Mouse (Mus musculus): ENCODE measurements at regions not wholly inside any gene's neighbourhood (a gene's known extent, or its start where the extent isn't known, plus 50 kb on each side); places are given as distances from the start of the nearest gene placed in this dataset.

- H3K27me3 ChIP-seq (ENCODE audit: control insufficient read depth, insufficient read depth, low read length), result no peaks in the 10 kb centered on the region
- no peak overlapping the region for H3K4me3 ChIP-seq (replicated peaks; ENCODE audit: low read depth, low read length)
- H3K4me2 ChIP-seq (ENCODE audit: low read length), result no peak overlapping the region
- ATAC-seq (ENCODE audit: low FRiP score, low TSS enrichment) (no peak), DNase-seq (no peak)
- no peaks in the 10 kb centered on the region for H3K36me3 ChIP-seq (ENCODE audit: control insufficient read depth, insufficient read depth, low read length)
- H3K9me3 ChIP-seq (ENCODE audit: control insufficient read depth, low read length), result no peaks in the 10 kb centered on the region
- no peak overlapping the region for H3K27ac ChIP-seq (replicated peaks; ENCODE audit: low read depth, low read length)
- H3K9ac ChIP-seq (replicated peaks; ENCODE audit: low read length), result no peak overlapping the region
- 82% methylated on average over 6 of the region's 6 CpGs for WGBS
- no peaks in the 10 kb centered on the region for H3K4me1 ChIP-seq (ENCODE audit: control insufficient read depth, insufficient read depth, low read length)
Measured at GRCm38 (mm10) chr7:145092392-145093176, 115.3 kb downstream of the 1810010D01Rik start.

- no peaks in the 10 kb centered on the region for H3K27me3 ChIP-seq (ENCODE audit: control insufficient read depth, insufficient read depth, low read length)
- WGBS, result 89% methylated on average over 4 of the region's 4 CpGs
- H3K36me3 ChIP-seq (ENCODE audit: control insufficient read depth, insufficient read depth, low read length), result no peaks in the 10 kb centered on the region
- no peak for DNase-seq
- no peak overlapping the region for H3K4me2 ChIP-seq (ENCODE audit: low read length)
- H3K4me1 ChIP-seq (ENCODE audit: control insufficient read depth, insufficient read depth, low read length), result no peaks in the 10 kb centered on the region
- H3K9me3 ChIP-seq (ENCODE audit: control insufficient read depth, low read length), result no peaks in the 10 kb centered on the region
- no peak overlapping the region for H3K4me3 ChIP-seq (replicated peaks; ENCODE audit: low read depth, low read length)
- no peak overlapping the region for H3K9ac ChIP-seq (replicated peaks; ENCODE audit: low read length)
- no peak for ATAC-seq (ENCODE audit: low FRiP score, low TSS enrichment)
- no peak overlapping the region for H3K27ac ChIP-seq (replicated peaks; ENCODE audit: low read depth, low read length)
Measured at GRCm38 (mm10) chr7:145090849-145091248, 117.1 kb downstream of the 1810010D01Rik start.

- ATAC-seq (ENCODE audit: low FRiP score, low TSS enrichment) (no peak), DNase-seq (no peak)
- 91% methylated on average over 3 of the region's 3 CpGs for WGBS
- Histone ChIP-seq H3K4me2 (ENCODE audit: low read length) (no peak overlapping the region), H3K27ac (replicated peaks; ENCODE audit: low read depth, low read length) (no peak overlapping the region), H3K27me3 (ENCODE audit: control insufficient read depth, insufficient read depth, low read length) (no peaks in the 10 kb centered on the region), H3K9ac (replicated peaks; ENCODE audit: low read length) (no peak overlapping the region), H3K9me3 (ENCODE audit: control insufficient read depth, low read length) (no peaks in the 10 kb centered on the region), H3K4me1 (ENCODE audit: control insufficient read depth, insufficient read depth, low read length) (no peaks in the 10 kb centered on the region), H3K36me3 (ENCODE audit: control insufficient read depth, insufficient read depth, low read length) (no peaks in the 10 kb centered on the region), H3K4me3 (replicated peaks; ENCODE audit: low read depth, low read length) (no peak overlapping the region)
Measured at GRCm38 (mm10) chr7:145089315-145089721, 118.6 kb downstream of the 1810010D01Rik start.

GRCm38 (mm10) chr7:145088655-145089054, 119.3 kb downstream of the 1810010D01Rik start:
- Histone ChIP-seq H3K27ac (replicated peaks; ENCODE audit: low read depth, low read length) (no peak overlapping the region), H3K9ac (replicated peaks; ENCODE audit: low read length) (no peak overlapping the region), H3K4me3 (replicated peaks; ENCODE audit: low read depth, low read length) (no peak overlapping the region), H3K9me3 (ENCODE audit: control insufficient read depth, low read length) (no peaks in the 10 kb centered on the region), H3K4me1 (ENCODE audit: control insufficient read depth, insufficient read depth, low read length) (no peaks in the 10 kb centered on the region), H3K27me3 (ENCODE audit: control insufficient read depth, insufficient read depth, low read length) (no peaks in the 10 kb centered on the region), H3K4me2 (ENCODE audit: low read length) (no peak overlapping the region), H3K36me3 (ENCODE audit: control insufficient read depth, insufficient read depth, low read length) (no peaks in the 10 kb centered on the region)
- WGBS, result 95% methylated on average over 3 of the region's 3 CpGs
- DNase-seq, result no peak
- ATAC-seq (ENCODE audit: low FRiP score, low TSS enrichment), result no peak

- 88% methylated on average over 5 of the region's 5 CpGs for WGBS
- Histone ChIP-seq H3K27ac (replicated peaks; ENCODE audit: low read depth, low read length) (no peak overlapping the region), H3K9me3 (ENCODE audit: control insufficient read depth, low read length) (no peaks in the 10 kb centered on the region)
Measured at GRCm38 (mm10) chr7:145087790-145088189, 120.1 kb downstream of the 1810010D01Rik start.

GRCm38 (mm10) chr7:145082917-145083752, 124.8 kb downstream of the 1810010D01Rik start:
- no peaks in the 10 kb centered on the region for H3K36me3 ChIP-seq (ENCODE audit: control insufficient read depth, insufficient read depth, low read length)
- no peaks in the 10 kb centered on the region for H3K27me3 ChIP-seq (ENCODE audit: control insufficient read depth, insufficient read depth, low read length)
- H3K4me1 ChIP-seq (ENCODE audit: control insufficient read depth, insufficient read depth, low read length), result no peaks in the 10 kb centered on the region
- no peak overlapping the region for H3K4me2 ChIP-seq (ENCODE audit: low read length)
- ATAC-seq (ENCODE audit: low FRiP score, low TSS enrichment), result no peak
- no peak for DNase-seq
- no peak overlapping the region for H3K4me3 ChIP-seq (replicated peaks; ENCODE audit: low read depth, low read length)
- H3K9ac ChIP-seq (replicated peaks; ENCODE audit: low read length), result no peak overlapping the region
- peaks cover 8% of the 10 kb centered on the region for H3K9me3 ChIP-seq (ENCODE audit: control insufficient read depth, low read length)
- 85% methylated on average over 9 of the region's 9 CpGs for WGBS
- H3K27ac ChIP-seq (replicated peaks; ENCODE audit: low read depth, low read length), result no peak overlapping the region

More at GRCm38 (mm10) chr7:145087790-145088189, 120.1 kb downstream of the 1810010D01Rik start:
- DNase-seq (no peak), ATAC-seq (ENCODE audit: low FRiP score, low TSS enrichment) (no peak)
- Histone ChIP-seq H3K27me3 (ENCODE audit: control insufficient read depth, insufficient read depth, low read length) (no peaks in the 10 kb centered on the region), H3K4me3 (replicated peaks; ENCODE audit: low read depth, low read length) (no peak overlapping the region), H3K36me3 (ENCODE audit: control insufficient read depth, insufficient read depth, low read length) (no peaks in the 10 kb centered on the region), H3K4me2 (ENCODE audit: low read length) (no peak overlapping the region), H3K9ac (replicated peaks; ENCODE audit: low read length) (no peak overlapping the region), H3K4me1 (ENCODE audit: control insufficient read depth, insufficient read depth, low read length) (no peaks in the 10 kb centered on the region)

- no peaks in the 10 kb centered on the region for H3K4me1 ChIP-seq (ENCODE audit: control insufficient read depth, insufficient read depth, low read length)
- no peak overlapping the region for H3K4me2 ChIP-seq (ENCODE audit: low read length)
- no peaks in the 10 kb centered on the region for H3K36me3 ChIP-seq (ENCODE audit: control insufficient read depth, insufficient read depth, low read length)
- H3K9ac ChIP-seq (replicated peaks; ENCODE audit: low read length), result no peak overlapping the region
- H3K4me3 ChIP-seq (replicated peaks; ENCODE audit: low read depth, low read length), result no peak overlapping the region
- H3K9me3 ChIP-seq (ENCODE audit: control insufficient read depth, low read length), result no peaks in the 10 kb centered on the region
- no peak overlapping the region for H3K27ac ChIP-seq (replicated peaks; ENCODE audit: low read depth, low read length)
- no peaks in the 10 kb centered on the region for H3K27me3 ChIP-seq (ENCODE audit: control insufficient read depth, insufficient read depth, low read length)
- DNase-seq (no peak), ATAC-seq (ENCODE audit: low FRiP score, low TSS enrichment) (no peak)
- WGBS, result 82% methylated on average over 5 of the region's 5 CpGs
Measured at GRCm38 (mm10) chr7:145071996-145072790, 132.5 kb upstream of the Ccnd1 start.

- ATAC-seq (ENCODE audit: low FRiP score, low TSS enrichment) (no peak), DNase-seq (no peak)
- Histone ChIP-seq H3K36me3 (ENCODE audit: control insufficient read depth, insufficient read depth, low read length) (no peaks in the 10 kb centered on the region), H3K4me2 (ENCODE audit: low read length) (no peak overlapping the region), H3K9ac (replicated peaks; ENCODE audit: low read length) (no peak overlapping the region), H3K9me3 (ENCODE audit: control insufficient read depth, low read length) (no peaks in the 10 kb centered on the region), H3K4me1 (ENCODE audit: control insufficient read depth, insufficient read depth, low read length) (no peaks in the 10 kb centered on the region), H3K27me3 (ENCODE audit: control insufficient read depth, insufficient read depth, low read length) (no peaks in the 10 kb centered on the region), H3K27ac (replicated peaks; ENCODE audit: low read depth, low read length) (no peak overlapping the region), H3K4me3 (replicated peaks; ENCODE audit: low read depth, low read length) (no peak overlapping the region)
- WGBS, result 75% methylated on average over 2 of the region's 2 CpGs
Measured at GRCm38 (mm10) chr7:145071533-145071932, 131.8 kb upstream of the Ccnd1 start.
